Mouse (Mus musculus) forebrain, embryonic 10.5 days (tissue): Measurements from ENCODE around the gene Tasp1. TPM values are rescaled to one million over a fixed set of nuclear protein-coding genes. Genes with fewer than 3 reads are reported as not detected.

Experiments used
- DNase-seq: peaks from one replicate; pipeline ENCODE4 v3.0.0-alpha.2; 2017; ENCODE audit warnings: low spot score; ENCODE audit errors: extremely low spot score
- H3K27ac ChIP-seq: fragments of 300-500 bp; sonication (generic); 2 replicates; pipeline ENCODE4 v1.5.1; 2016; ENCODE audit warnings: mild to moderate bottlenecking
- H3K27me3 ChIP-seq: fragments of 300-500 bp; sonication (generic); 2 replicates; pipeline ENCODE4 v1.6.1; 2016; ENCODE audit warnings: mild to moderate bottlenecking; ENCODE audit not compliant: poor library complexity, severe bottlenecking
- H3K36me3 ChIP-seq: fragments of 300-500 bp; sonication (generic); replicated peaks from 2 replicates; pipeline ENCODE4 v1.6.1; 2016; ENCODE audit warnings: mild to moderate bottlenecking, moderate library complexity
- H3K4me1 ChIP-seq: fragments of 300-500 bp; sonication (generic); 2 replicates; pipeline ENCODE4 v1.6.1; 2016
- H3K4me3 ChIP-seq: fragments of 300-500 bp; sonication (generic); 2 replicates; pipeline ENCODE4 v1.5.1; 2016; ENCODE audit warnings: mild to moderate bottlenecking, moderate library complexity
- H3K9me3 ChIP-seq: fragments of 300-500 bp; sonication (generic); 2 replicates; pipeline ENCODE4 v1.6.1; 2016; ENCODE audit warnings: mild to moderate bottlenecking, moderate library complexity
- whole genome bisulfite sequencing: fragments of 180-500 bp; shearing (Covaris S2); methylation state at CpG from one replicate; pipeline ENCODE4 v1.1.7; 2016; 5-methylcytosine and 5-hydroxymethylcytosine counted together
- polyA plus RNA-seq: library from polyadenylated mRNA; unstranded; fragments of >200 nt; fragmentation: Nextera tagmentation; extraction: Ambion mirVana; gene quantifications from 2 replicates; pipeline ENCODE4 v1.2.1, GENCODE M21; 2016

Tasp1 gene
- 22.4 and 22.5 TPM in 2 replicates for polyA plus RNA-seq

- no peaks in the 10 kb centered on the region for H3K27me3 ChIP-seq
- DNase-seq = peak; percentile 93
- H3K4me3 ChIP-seq = peak within 1 kb of the TSS; percentile 69
- 1% methylated on average over 68 of the region's 68 CpGs for WGBS
- H3K9me3 ChIP-seq = no peaks in the 10 kb centered on the region
- H3K36me3 ChIP-seq = no peaks in the 10 kb centered on the region; the same call in 1 of the 2 replicates
- peak within 1 kb of the TSS; percentile 90 for H3K27ac ChIP-seq
- H3K4me1 ChIP-seq = peaks cover 16% of the 10 kb centered on the region
These were observed at the start of gene Tasp1 for GRCm38 (mm10) chr2:140066353-140067314. Gene Tasp1 (minus strand): TSS chr2:140066805.

GRCm38 (mm10) chr2:140113851-140114250 is 47.2 kb upstream of the Tasp1 start:
- peaks cover 2% of the 10 kb centered on the region; the same call in 1 of the 2 replicates for H3K36me3 ChIP-seq
- H3K9me3 ChIP-seq = no peaks in the 10 kb centered on the region
- H3K27me3 ChIP-seq = no peaks in the 10 kb centered on the region
- no peak overlapping the region for H3K4me3 ChIP-seq
- H3K27ac ChIP-seq = no peak overlapping the region
- H3K4me1 ChIP-seq = no peaks in the 10 kb centered on the region
- WGBS = 90% methylated on average over 8 of the region's 8 CpGs
- no peak for DNase-seq

GRCm38 (mm10) chr2:140108945-140109344 is 42.3 kb upstream of the Tasp1 start:
- Histone ChIP-seq H3K9me3 (no peaks in the 10 kb centered on the region), H3K4me3 (no peak overlapping the region), H3K27ac (no peak overlapping the region), H3K4me1 (no peaks in the 10 kb centered on the region), H3K36me3 (no peaks in the 10 kb centered on the region), H3K27me3 (no peaks in the 10 kb centered on the region)
- 30% methylated on average over 1 of the region's 1 CpGs for WGBS
- no peak for DNase-seq

GRCm38 (mm10) chr2:140107641-140108040 is 41.0 kb upstream of the Tasp1 start:
- H3K27me3 ChIP-seq = no peaks in the 10 kb centered on the region
- no peaks in the 10 kb centered on the region for H3K36me3 ChIP-seq
- no peaks in the 10 kb centered on the region for H3K9me3 ChIP-seq
- WGBS = 91% methylated on average over 4 of the region's 4 CpGs
- no peaks in the 10 kb centered on the region for H3K4me1 ChIP-seq
- no peak overlapping the region for H3K4me3 ChIP-seq
- no peak overlapping the region for H3K27ac ChIP-seq
- DNase-seq = no peak

DNA sequence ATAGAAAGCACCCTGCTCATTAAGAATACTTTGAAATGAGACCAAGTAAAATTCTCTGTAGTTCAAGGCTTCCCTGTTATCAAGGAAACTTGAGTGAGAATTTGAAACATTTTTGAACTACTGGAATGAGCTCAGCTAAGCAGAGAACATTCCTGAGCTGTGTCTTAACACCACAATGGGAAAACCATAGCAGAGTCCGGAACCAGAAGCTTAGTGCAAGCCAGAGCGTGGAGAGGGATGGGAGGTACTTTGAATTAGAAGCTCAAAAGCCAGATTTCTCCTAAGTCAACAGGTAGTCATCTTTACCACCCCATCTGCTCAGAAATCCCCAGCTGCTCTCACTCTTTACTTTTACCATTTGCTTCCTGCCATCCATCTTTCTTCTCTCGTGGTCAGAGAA is 38.3 kb upstream of the Tasp1 start:
- H3K9me3 ChIP-seq = no peaks in the 10 kb centered on the region
- 83% methylated on average over 3 of the region's 3 CpGs for WGBS

GRCm38 (mm10) chr2:140100551-140101474 is 34.2 kb upstream of the Tasp1 start:
- WGBS = 84% methylated on average over 3 of the region's 3 CpGs
- no peaks in the 10 kb centered on the region for H3K9me3 ChIP-seq

More for the DNA sequence above, 38.3 kb upstream of the Tasp1 start:
- DNase-seq = no peak
- no peak overlapping the region for H3K4me3 ChIP-seq
- H3K27me3 ChIP-seq = no peaks in the 10 kb centered on the region
- no peaks in the 10 kb centered on the region for H3K4me1 ChIP-seq
- no peaks in the 10 kb centered on the region for H3K36me3 ChIP-seq
- H3K27ac ChIP-seq = no peak overlapping the region

GRCm38 (mm10) chr2:140099971-140100370 is 33.4 kb upstream of the Tasp1 start:
- DNase-seq = no peak
- no peaks in the 10 kb centered on the region for H3K36me3 ChIP-seq
- 92% methylated on average over 3 of the region's 3 CpGs for WGBS

More at GRCm38 (mm10) chr2:140100551-140101474, 34.2 kb upstream of the Tasp1 start:
- no peaks in the 10 kb centered on the region for H3K27me3 ChIP-seq
- H3K4me3 ChIP-seq = no peak overlapping the region
- no peak overlapping the region for H3K27ac ChIP-seq
- H3K4me1 ChIP-seq = no peaks in the 10 kb centered on the region
- no peak for DNase-seq
- no peaks in the 10 kb centered on the region for H3K36me3 ChIP-seq

GRCm38 (mm10) chr2:140097131-140097591 is 30.6 kb upstream of the Tasp1 start:
- Histone ChIP-seq H3K27ac (no peak overlapping the region), H3K4me1 (no peaks in the 10 kb centered on the region), H3K4me3 (no peak overlapping the region), H3K36me3 (no peaks in the 10 kb centered on the region), H3K27me3 (no peaks in the 10 kb centered on the region), H3K9me3 (no peaks in the 10 kb centered on the region)
- WGBS = 72% methylated on average over 3 of the region's 3 CpGs
- DNase-seq = no peak

More at GRCm38 (mm10) chr2:140099971-140100370, 33.4 kb upstream of the Tasp1 start:
- Histone ChIP-seq H3K27ac (no peak overlapping the region), H3K9me3 (no peaks in the 10 kb centered on the region), H3K27me3 (no peaks in the 10 kb centered on the region), H3K4me3 (no peak overlapping the region), H3K4me1 (no peaks in the 10 kb centered on the region)

DNA sequence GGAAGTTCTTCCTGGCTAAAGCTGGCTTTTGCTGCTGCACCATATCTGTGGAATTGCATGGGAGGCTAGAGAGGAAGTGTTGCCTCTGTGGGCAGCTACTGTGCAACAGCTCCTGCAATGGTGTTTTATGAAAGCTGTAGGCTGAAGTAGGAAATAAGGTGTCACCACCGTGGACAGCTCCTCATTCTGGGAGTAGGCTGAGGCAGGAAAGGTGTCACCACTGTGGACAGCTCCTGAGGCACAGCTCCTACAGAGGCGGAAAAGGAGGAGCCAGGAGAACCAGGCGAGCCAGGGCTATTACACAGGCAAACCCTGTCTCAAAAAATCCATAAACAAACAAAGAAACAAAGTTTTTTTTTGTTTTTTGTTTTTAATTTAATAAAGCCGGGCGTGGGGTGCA is 29.4 kb upstream of the Tasp1 start:
- no peaks in the 10 kb centered on the region for H3K4me1 ChIP-seq
- WGBS = 87% methylated on average over 5 of the region's 5 CpGs
- no peaks in the 10 kb centered on the region for H3K27me3 ChIP-seq
- H3K27ac ChIP-seq = no peak overlapping the region
- no peaks in the 10 kb centered on the region for H3K9me3 ChIP-seq
- no peak for DNase-seq
- H3K4me3 ChIP-seq = no peak overlapping the region
- no peaks in the 10 kb centered on the region for H3K36me3 ChIP-seq

- H3K4me3 ChIP-seq = no peak overlapping the region
- no peak overlapping the region for H3K27ac ChIP-seq
- H3K27me3 ChIP-seq = no peaks in the 10 kb centered on the region
- no peaks in the 10 kb centered on the region for H3K4me1 ChIP-seq
- no peaks in the 10 kb centered on the region for H3K9me3 ChIP-seq
- 89% methylated on average over 5 of the region's 5 CpGs for WGBS
- no peaks in the 10 kb centered on the region for H3K36me3 ChIP-seq
- no peak for DNase-seq
These were observed 26.8 kb upstream of the Tasp1 start for GRCm38 (mm10) chr2:140093433-140093832.

- Histone ChIP-seq H3K9me3 (no peaks in the 10 kb centered on the region), H3K36me3 (no peaks in the 10 kb centered on the region), H3K4me3 (no peak overlapping the region), H3K4me1 (no peaks in the 10 kb centered on the region), H3K27me3 (no peaks in the 10 kb centered on the region), H3K27ac (no peak overlapping the region)
- no peak for DNase-seq
- WGBS = 91% methylated on average over 7 of the region's 7 CpGs
These were observed 17.6 kb upstream of the Tasp1 start for GRCm38 (mm10) chr2:140084245-140084644.

- no peak for DNase-seq
- no peaks in the 10 kb centered on the region for H3K27me3 ChIP-seq
These were observed 14.4 kb upstream of the Tasp1 start for GRCm38 (mm10) chr2:140080747-140081577.

More at GRCm38 (mm10) chr2:140080747-140081577, 14.4 kb upstream of the Tasp1 start:
- Histone ChIP-seq H3K9me3 (no peaks in the 10 kb centered on the region), H3K4me1 (peaks cover 17% of the 10 kb centered on the region), H3K4me3 (no peak overlapping the region), H3K36me3 (no peaks in the 10 kb centered on the region), H3K27ac (no peak overlapping the region)
- WGBS = 89% methylated on average over 11 of the region's 11 CpGs
